Mouse (Mus musculus) midbrain, embryonic 15.5 days (tissue): ENCODE measurements around the gene Selplg. TPM values are rescaled to one million over a fixed set of nuclear protein-coding genes. Genes with fewer than 3 reads are reported as not detected.
"Not testable (repeated sequence)": the region's sequence is repeated elsewhere in the genome, so short reads cannot be mapped to it uniquely, and the experiment has no call there.

ENCODE experiments used
- ATAC-seq: fragments of 200-750 bp; cut with Nextera tagmentation; replicated peaks from 2 replicates; pipeline ENCODE4 v1.8.0; 2017; ENCODE audit warnings: moderate TSS enrichment
- H3K27ac ChIP-seq: fragments of 300-500 bp; sonication (generic); 2 replicates; pipeline ENCODE4 v1.5.1; 2015; ENCODE audit warnings: mild to moderate bottlenecking, inconsistent platforms
- H3K27me3 ChIP-seq: fragments of 300-500 bp; sonication (generic); replicated peaks from 2 replicates; pipeline ENCODE4 v1.6.1; 2015; ENCODE audit warnings: inconsistent platforms
- H3K36me3 ChIP-seq: fragments of 300-500 bp; sonication (generic); replicated peaks from 2 replicates; pipeline ENCODE4 v1.6.1; 2015; ENCODE audit warnings: inconsistent platforms
- H3K4me1 ChIP-seq: fragments of 300-500 bp; sonication (generic); 2 replicates; pipeline ENCODE4 v1.6.1; 2015; ENCODE audit warnings: inconsistent platforms
- H3K4me2 ChIP-seq: fragments of 300-500 bp; sonication (generic); 2 replicates; pipeline ENCODE4 v1.6.1; 2015; ENCODE audit warnings: inconsistent platforms, mild to moderate bottlenecking, moderate library complexity
- H3K4me3 ChIP-seq: fragments of 300-500 bp; sonication (generic); 2 replicates; pipeline ENCODE4 v1.5.1; 2015; ENCODE audit warnings: mild to moderate bottlenecking, inconsistent platforms
- H3K9ac ChIP-seq: fragments of 300-500 bp; sonication (generic); 2 replicates; pipeline ENCODE4 v1.6.1; 2015; ENCODE audit warnings: mild to moderate bottlenecking, inconsistent platforms
- H3K9me3 ChIP-seq: fragments of 300-500 bp; sonication (generic); 2 replicates; pipeline ENCODE4 v1.6.1; 2016; ENCODE audit warnings: inconsistent platforms
- WGBS: fragments of 180-500 bp; shearing (Covaris S2); methylation state at CpG from one replicate; pipeline ENCODE4 v1.1.7; 2015; ENCODE audit warnings: mixed read lengths; 5-methylcytosine and 5-hydroxymethylcytosine counted together
- polyA plus RNA-seq: library from polyadenylated mRNA; unstranded; fragments of >200 nt; fragmentation: Nextera tagmentation; extraction: Ambion mirVana; gene quantifications from 2 replicates; pipeline ENCODE4 v1.2.1, GENCODE M21; 2015

The Selplg gene
- polyA plus RNA-seq, 1 experiment from 2014 or later, result 2.4 TPM

DNA sequence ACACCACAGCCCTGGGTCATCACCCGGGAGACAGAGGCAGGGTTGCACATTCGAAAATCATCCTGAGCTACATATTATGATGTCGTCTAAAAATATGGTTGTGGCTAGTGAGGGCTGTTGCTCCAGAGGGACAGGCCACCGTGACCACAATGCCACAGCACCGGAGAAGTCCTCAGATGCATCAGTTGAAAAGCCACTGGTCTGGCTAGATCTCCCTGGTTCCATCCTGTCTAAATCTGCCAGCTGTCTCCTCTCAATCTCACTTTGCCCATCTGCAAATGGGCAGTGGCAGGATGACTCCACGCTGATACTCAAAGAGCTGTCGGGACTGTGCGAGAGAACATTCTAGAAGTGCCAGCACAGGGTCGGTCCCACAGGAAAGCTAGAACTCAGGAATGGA, 33.9 kb downstream of the Selplg start:
- ATAC-seq, result no peak
- WGBS, result 88% methylated on average over 9 of the region's 9 CpGs

DNA sequence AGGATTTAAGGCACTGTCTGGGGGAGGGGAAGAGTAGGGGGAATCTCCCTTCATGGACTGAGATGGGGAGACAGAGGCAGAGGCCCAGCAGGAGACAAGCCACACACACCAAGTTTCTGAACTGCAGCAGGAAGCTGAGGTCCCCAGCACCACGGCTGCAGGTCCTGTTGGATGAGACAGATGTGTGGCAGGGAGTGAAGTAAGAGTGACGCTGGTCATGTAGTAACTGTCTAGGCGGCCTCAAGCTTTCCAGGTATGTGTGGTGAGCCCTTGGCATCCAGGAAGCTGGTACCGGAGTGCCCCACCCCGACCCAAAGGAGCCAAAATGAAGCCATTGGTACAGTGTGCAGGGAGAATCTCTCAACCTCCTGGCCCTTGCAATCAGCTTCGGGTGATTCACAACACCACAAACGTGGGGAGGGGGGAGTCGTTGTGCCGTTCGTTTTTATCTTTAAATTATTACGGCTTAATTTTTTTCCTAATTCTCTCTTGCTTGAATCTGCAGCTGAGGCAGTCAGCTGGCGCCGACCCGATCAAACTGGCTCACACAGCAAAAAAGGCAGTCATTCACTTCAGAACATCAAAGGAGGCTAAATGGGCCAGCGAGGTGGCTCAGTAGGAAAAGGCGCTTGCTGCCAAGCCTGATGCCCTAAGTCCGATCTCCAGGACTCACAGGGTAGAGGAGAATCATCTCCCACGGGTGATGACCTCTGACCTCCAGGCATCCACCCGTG, 35.1 kb downstream of the Selplg start:
- ATAC-seq, result no peak
- H3K4me2 ChIP-seq, result no peak overlapping the region
- H3K27ac ChIP-seq, result no peak overlapping the region
- peaks cover 6% of the 10 kb centered on the region; the same call in 1 of the 2 replicates for H3K4me1 ChIP-seq
- H3K36me3 ChIP-seq, result no peaks in the 10 kb centered on the region
- 12% methylated on average over 19 of the region's 19 CpGs for WGBS
- peaks cover 4% of the 10 kb centered on the region; the same call in 1 of the 2 replicates for H3K27me3 ChIP-seq
- H3K9me3 ChIP-seq, result no peaks in the 10 kb centered on the region
- H3K4me3 ChIP-seq, result no peak overlapping the region
- no peak overlapping the region for H3K9ac ChIP-seq

More for the DNA sequence above, 33.9 kb downstream of the Selplg start:
- Histone ChIP-seq H3K36me3 (no peaks in the 10 kb centered on the region), H3K27me3 (peaks cover 4% of the 10 kb centered on the region; the same call in 1 of the 2 replicates), H3K27ac (no peak overlapping the region), H3K4me2 (no peak overlapping the region), H3K4me3 (no peak overlapping the region), H3K9me3 (no peaks in the 10 kb centered on the region), H3K9ac (no peak overlapping the region), H3K4me1 (peaks cover 6% of the 10 kb centered on the region; the same call in 1 of the 2 replicates)

DNA sequence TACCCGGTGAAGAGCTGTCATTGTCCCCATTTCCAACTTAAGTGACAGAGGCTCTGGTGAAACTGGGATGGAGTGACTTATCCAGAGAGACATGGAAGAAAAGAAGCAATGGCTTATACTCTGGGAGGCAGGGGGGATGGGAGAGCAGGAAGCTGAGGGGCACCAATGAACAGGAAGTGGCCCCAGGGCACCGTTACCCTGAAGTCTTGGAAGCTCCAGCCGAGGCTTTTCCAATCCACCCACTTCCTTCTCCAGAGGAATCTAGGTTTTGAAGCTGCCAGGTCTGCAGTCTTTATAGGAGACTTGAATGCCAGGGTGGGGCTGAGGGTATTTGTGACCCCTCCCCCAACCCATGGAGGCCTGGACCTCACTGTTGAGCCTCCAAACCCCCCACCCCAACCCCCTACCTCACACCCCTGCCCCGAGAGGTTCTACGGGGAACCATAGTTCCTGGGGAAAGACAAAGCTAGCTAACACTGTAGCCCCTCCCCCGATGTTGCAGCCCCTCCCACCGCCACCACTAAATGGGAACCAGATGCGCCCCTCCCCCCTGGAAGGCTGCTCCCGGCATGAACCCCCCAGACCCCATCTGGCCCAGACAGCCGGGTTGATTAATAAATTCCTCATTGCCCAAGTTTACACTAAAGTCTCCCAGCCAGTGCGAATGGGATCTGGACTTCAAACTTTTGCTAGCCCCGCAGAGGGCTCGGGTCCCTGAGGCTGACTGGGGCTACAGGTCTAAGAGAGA, 35.9 kb downstream of the Selplg start:
- Histone ChIP-seq H3K9ac (no peak overlapping the region), H3K27me3 (peaks cover 4% of the 10 kb centered on the region; the same call in 1 of the 2 replicates), H3K36me3 (no peaks in the 10 kb centered on the region), H3K4me2 (no peak overlapping the region), H3K9me3 (no peaks in the 10 kb centered on the region), H3K4me3 (no peak overlapping the region), H3K4me1 (peaks cover 6% of the 10 kb centered on the region; the same call in 1 of the 2 replicates), H3K27ac (no peak overlapping the region)
- ATAC-seq, result no peak
- WGBS, result 10% methylated on average over 13 of the region's 13 CpGs

DNA sequence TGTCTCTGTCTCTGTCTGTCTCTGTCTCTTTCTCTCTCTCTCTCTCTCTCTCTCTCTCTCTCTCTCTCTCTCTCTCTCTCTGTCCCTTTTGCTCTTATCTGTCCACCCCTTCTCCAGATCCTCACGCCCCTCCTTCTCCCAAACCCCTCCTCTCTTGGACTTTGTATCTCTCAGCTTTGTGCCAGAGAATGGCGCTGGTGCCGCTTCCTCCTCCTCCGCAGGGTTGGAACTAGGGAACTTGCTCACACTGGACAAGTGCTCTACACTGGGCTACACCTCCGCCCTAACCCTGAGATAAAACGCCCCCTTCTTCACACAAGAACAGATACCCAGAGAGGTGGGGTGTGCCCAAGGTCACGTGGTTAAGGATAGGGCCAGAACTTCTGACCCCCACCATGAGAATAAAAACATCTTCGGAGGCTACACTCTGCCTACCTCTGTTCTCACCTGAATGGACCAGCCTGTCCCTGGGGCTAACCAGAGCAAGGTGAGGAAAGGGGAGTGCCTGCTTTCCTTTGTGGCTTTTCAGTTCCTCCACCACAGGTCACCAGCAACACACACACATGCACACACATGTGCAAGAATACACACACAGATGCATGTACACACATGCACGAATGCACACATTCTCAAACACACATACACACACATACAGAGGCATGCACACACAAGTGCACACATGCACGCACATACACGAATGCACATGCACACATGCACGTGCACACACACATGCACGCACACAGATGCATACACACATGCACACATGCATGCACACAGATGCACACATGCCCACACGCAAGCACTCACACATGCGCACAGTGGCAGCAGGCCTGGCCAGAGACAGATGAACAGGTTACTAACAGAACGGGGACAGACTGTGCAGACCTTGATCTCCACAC, 41.0 kb downstream of the Selplg start:
- Histone ChIP-seq H3K4me2 (no peak overlapping the region), H3K27me3 (peaks cover 4% of the 10 kb centered on the region; the same call in 1 of the 2 replicates), H3K27ac (no peak overlapping the region), H3K4me1 (no peaks in the 10 kb centered on the region), H3K9me3 (no peaks in the 10 kb centered on the region), H3K9ac (no peak overlapping the region), H3K4me3 (no peak overlapping the region), H3K36me3 (no peaks in the 10 kb centered on the region)
- 86% methylated on average over 16 of the region's 16 CpGs for WGBS
- no peak for ATAC-seq

DNA sequence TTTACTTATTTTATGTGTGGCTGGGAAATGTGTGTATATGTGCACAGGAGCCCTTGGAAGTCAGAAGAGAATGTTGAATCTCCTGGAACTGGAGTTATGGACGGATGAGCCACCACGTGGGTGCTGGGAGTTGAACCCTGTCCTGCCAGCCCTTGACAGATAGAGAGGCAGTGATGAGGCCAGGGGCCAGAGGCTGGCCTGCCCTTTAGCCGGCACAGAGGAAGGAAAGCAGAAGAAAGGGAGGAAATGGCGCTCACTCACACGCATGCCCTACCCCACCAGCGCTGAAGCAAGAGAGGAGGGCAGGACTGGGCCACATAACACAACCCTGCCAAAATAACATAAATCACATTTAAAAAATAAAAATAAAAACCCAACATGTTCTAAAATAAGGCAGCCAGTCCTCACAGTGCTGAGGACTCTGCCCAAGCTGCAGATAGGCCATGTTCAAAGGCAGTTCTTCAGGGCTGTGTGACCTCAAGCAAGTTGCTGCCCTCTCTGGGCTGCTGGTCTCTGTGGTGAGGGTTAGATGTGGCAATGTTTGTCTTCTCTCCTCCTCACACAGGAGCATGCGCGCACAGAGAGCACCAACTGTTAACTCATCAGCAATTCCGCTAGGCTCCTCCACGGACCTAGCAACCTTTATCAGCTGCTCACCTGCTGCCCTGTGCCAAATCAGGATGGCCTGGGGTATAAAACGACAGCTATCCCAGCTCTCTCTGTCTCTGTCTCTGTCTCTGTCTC, 41.8 kb downstream of the Selplg start:
- no peak overlapping the region for H3K4me2 ChIP-seq
- no peak overlapping the region for H3K9ac ChIP-seq
- H3K4me3 ChIP-seq, result no peak overlapping the region
- H3K4me1 ChIP-seq, result no peaks in the 10 kb centered on the region
- ATAC-seq, result no peak
- no peaks in the 10 kb centered on the region for H3K36me3 ChIP-seq
- no peak overlapping the region for H3K27ac ChIP-seq
- WGBS, result 82% methylated on average over 11 of the region's 11 CpGs
- H3K27me3 ChIP-seq, result no peaks in the 10 kb centered on the region; the same call in 1 of the 2 replicates
- H3K9me3 ChIP-seq, result no peaks in the 10 kb centered on the region

DNA sequence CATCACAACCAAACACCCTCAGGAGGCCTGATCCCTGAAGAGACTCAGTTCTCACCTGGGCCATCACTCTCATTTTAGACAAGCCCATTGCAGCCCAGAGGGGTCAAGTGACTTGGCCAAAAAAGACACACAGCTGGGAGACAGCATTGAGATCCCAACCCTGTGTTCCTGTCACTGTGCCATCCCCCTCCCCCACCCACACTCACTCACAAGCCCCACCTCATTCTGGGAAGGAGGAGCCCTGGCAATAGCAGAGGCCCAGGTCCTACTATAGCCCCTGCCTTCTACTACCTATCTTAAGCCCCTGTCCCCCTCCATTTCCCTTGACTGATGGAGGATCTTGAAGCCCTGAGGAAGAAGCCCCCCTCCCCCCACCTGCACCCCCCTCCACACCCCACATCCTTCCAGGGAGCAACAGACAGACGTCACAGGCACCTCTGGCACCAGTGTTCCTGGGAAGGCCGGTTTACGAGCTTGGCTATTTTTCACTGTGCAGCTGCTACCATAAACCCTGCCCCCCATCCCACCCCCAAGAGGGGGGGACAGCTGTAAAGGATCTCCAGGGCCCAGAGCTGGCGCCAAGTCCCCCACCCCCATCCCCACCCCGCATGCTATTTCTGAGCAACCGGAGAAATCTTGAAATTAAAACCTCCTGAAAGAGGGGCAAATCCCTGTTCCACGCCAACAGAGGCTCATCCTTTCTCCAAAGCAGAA, 43.2 kb downstream of the Selplg start:
- no peak overlapping the region for H3K4me2 ChIP-seq
- H3K36me3 ChIP-seq, result no peaks in the 10 kb centered on the region
- 68% methylated on average over 7 of the region's 7 CpGs for WGBS
- peaks cover 7% of the 10 kb centered on the region for H3K27me3 ChIP-seq
- no peak for ATAC-seq
- H3K4me3 ChIP-seq, result no peak overlapping the region
- H3K9me3 ChIP-seq, result no peaks in the 10 kb centered on the region
- H3K4me1 ChIP-seq, result no peaks in the 10 kb centered on the region
- H3K27ac ChIP-seq, result no peak overlapping the region
- no peak overlapping the region for H3K9ac ChIP-seq

DNA sequence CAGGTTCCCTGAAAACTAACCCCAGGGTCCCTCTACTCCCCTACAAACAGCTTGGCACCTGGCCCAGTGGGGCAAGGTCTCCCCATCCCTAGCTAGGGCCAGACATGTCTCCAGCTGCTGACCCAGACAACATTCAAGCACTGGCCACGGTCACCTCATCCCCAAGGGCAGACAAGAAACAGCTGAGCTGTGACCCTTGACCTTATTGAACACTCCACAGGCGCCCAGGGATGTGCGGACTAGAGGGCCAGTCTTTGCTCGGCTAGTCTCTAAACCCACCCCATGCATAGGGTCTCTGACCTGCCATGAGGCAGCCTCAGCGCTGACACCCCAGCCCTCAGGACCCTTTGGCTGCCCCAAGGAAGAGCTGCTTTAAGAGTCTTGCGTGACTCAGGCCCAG, 43.8 kb downstream of the Selplg start:
- no peaks in the 10 kb centered on the region for H3K36me3 ChIP-seq
- H3K27ac ChIP-seq, result no peak overlapping the region
- no peak overlapping the region for H3K4me2 ChIP-seq
- no peak overlapping the region for H3K4me3 ChIP-seq
- no peak for ATAC-seq
- no peaks in the 10 kb centered on the region for H3K9me3 ChIP-seq
- peaks cover 12% of the 10 kb centered on the region for H3K27me3 ChIP-seq
- 54% methylated on average over 6 of the region's 6 CpGs for WGBS
- H3K4me1 ChIP-seq, result no peaks in the 10 kb centered on the region
- no peak overlapping the region for H3K9ac ChIP-seq

DNA sequence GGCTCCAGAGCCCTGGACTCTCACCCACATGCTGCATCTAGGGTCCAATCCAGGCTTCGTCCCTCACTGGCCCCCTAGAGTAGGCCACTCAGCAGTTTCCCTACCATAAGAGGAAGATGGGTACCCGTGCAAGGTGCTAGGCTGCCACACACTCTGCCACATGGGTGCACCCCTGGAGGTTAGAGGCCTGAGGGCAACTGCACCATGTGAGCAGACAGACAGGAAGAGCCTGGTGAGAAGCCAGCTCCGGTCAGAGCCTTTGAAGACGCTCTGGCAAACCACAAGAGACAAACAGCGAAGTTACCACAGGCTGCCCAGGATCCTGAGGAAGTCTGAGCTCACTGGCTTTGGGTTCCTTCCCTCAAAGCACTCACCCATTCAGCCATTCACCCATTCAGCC, 45.5 kb downstream of the Selplg start:
- no peak overlapping the region for H3K9ac ChIP-seq
- H3K4me3 ChIP-seq, result no peak overlapping the region
- H3K4me1 ChIP-seq, result no peaks in the 10 kb centered on the region
- H3K27me3 ChIP-seq, result peaks cover 14% of the 10 kb centered on the region
- H3K9me3 ChIP-seq, result no peaks in the 10 kb centered on the region
- no peak for ATAC-seq
- H3K27ac ChIP-seq, result no peak overlapping the region
- WGBS, result 80% methylated on average over 5 of the region's 5 CpGs
- H3K36me3 ChIP-seq, result no peaks in the 10 kb centered on the region
- H3K4me2 ChIP-seq, result no peak overlapping the region

DNA sequence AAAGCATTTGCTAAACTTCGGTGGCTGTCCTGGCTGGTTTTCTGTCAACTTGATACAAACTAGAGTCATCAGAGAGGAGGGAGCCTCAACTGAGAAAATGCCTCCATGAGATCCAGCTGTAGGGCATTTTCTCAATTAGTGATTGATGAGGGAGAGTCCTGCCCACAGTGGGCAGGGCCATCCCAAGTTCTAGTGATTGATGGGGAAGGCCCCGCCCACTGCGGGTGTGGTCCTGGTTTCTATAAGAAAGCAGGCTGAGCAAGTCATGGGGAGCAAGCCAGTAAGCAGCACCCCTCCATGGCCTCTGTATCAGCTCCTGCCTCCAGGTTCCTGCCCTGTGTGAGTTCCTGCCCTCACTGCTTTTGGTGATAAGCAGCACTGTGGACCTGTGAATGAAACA, 48.3 kb downstream of the Selplg start:
- H3K27ac ChIP-seq, ATAC-seq, H3K4me1 ChIP-seq, H3K36me3 ChIP-seq, H3K4me2 ChIP-seq, H3K4me3 ChIP-seq, H3K9ac ChIP-seq, H3K9me3 ChIP-seq: not testable (repeated sequence)
- peaks cover 14% of the 10 kb centered on the region for H3K27me3 ChIP-seq
- 37% methylated on average over 3 of the region's 3 CpGs for WGBS

DNA sequence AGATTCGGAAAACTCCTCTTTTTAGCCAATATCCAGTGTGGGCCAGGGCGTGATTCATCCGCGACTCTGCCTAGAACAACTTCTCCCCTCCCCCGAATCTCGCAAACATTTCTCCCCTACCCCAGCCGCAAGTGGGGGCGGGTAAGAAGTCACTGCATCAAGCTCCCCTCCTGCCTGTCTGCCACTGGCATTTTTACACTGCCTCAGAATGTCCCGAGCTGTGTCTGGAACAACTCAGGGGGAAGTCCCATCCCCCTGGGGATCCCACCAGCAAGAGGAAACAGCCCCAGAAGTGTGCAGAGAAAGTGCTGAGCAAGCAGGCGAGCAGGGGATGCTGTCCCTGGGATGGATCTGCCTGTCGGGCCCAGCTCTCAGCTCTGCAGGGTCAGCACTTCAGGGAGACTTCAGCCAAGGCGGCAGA, 48.9 kb downstream of the Selplg start:
- no peak for ATAC-seq
- Histone ChIP-seq H3K9me3 (no peaks in the 10 kb centered on the region), H3K9ac (no peak overlapping the region), H3K4me3 (no peak overlapping the region), H3K4me1 (no peaks in the 10 kb centered on the region), H3K27ac (no peak overlapping the region), H3K4me2 (no peak overlapping the region), H3K27me3 (peaks cover 14% of the 10 kb centered on the region), H3K36me3 (no peaks in the 10 kb centered on the region)
- 21% methylated on average over 12 of the region's 12 CpGs for WGBS

DNA sequence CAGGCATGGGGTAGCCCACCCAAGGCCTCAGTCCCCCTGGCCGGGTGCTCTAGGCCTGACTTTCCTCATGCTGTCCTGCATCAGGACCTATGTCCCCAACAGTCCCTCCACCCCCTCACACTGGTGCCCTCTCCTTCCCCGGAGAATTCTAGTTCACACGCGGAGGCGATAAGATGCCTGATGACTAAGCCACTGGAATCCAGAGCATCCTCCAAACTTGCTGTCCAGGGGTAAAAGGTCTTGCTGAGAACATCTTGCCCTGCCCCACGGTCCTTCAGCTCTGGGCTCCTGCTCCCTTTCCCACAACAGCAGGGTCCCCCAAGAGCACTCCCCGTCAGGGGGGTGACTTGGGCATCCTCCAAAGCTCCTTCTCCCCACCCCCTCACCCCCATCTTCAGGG, 49.8 kb downstream of the Selplg start:
- Histone ChIP-seq H3K4me1 (no peaks in the 10 kb centered on the region), H3K4me3 (no peak overlapping the region), H3K9ac (no peak overlapping the region), H3K4me2 (no peak overlapping the region), H3K27ac (no peak overlapping the region), H3K27me3 (peaks cover 14% of the 10 kb centered on the region), H3K36me3 (no peaks in the 10 kb centered on the region), H3K9me3 (no peaks in the 10 kb centered on the region)
- no peak for ATAC-seq
- 87% methylated on average over 7 of the region's 7 CpGs for WGBS
